14 mouse cellular contexts compared by ENCODE assay signal in genomic region chr10:19373797-19374196, GRCm38 (mm10). TPM values are rescaled to one million over a fixed set of nuclear protein-coding genes. Genes with fewer than 3 reads are reported as not detected.
DNase-seq lines count a peak whose midpoint lies in the region; ATAC-seq and TF ChIP-seq lines count a peak whose summit lies in the region.
"Had no signal": no experiment of that assay in that cellular context is flagged by ENCODE, and none has a peak within 500 bp of the region (broad histone marks: within the 10 kb centered on the region; RNA-seq: fewer than 3 reads in every experiment).

No protein-coding gene starts in this region.

- no peak for ATAC-seq in hindbrain, embryonic 12.5 days (ENCODE audit: low FRiP score)
- ATAC-seq in forebrain, postnatal 0 days, result peak; percentile 90

- TF ChIP-seq CTCF in cerebellum, adult 2 months (IDR thresholded peaks at IDR 0.05; ENCODE audit: borderline replicate concordance, insufficient read depth, low read depth, low read length), result no peak
- no peak for TF ChIP-seq CTCF in forebrain, postnatal 0 days (IDR thresholded peaks at IDR 0.05; ENCODE audit: low read depth)

- no peak overlapping the region for H3K27ac ChIP-seq in hindbrain, embryonic 10.5 days
- no peak overlapping the region for H3K27ac ChIP-seq in hindbrain, embryonic 12.5 days
- H3K27ac ChIP-seq in cerebellum, adult 2 months (ENCODE audit: insufficient read depth, low read length), result no peak overlapping the region
- H3K27ac ChIP-seq in forebrain, postnatal 0 days (ENCODE audit: low read depth, low read length), result no peak overlapping the region

- H3K9ac ChIP-seq in hindbrain, embryonic 12.5 days, result no peak overlapping the region
- no peak overlapping the region for H3K9ac ChIP-seq in forebrain, postnatal 0 days

- no peak for TF ChIP-seq POLR2A in cerebellum, adult 2 months (IDR thresholded peaks at IDR 0.05; ENCODE audit: borderline replicate concordance, insufficient read depth, low read length)

- no peaks in the 10 kb centered on the region; the same call in 1 of the 2 replicates for H3K9me3 ChIP-seq in hindbrain, embryonic 10.5 days
- H3K9me3 ChIP-seq in hindbrain, embryonic 12.5 days (replicated peaks), result peaks cover under 1% of the 10 kb centered on the region; the same call in 1 of the 2 replicates
- no peaks in the 10 kb centered on the region for H3K9me3 ChIP-seq in forebrain, postnatal 0 days (ENCODE audit: low read length)

- no peak overlapping the region for H3K4me2 ChIP-seq in hindbrain, embryonic 12.5 days (replicated peaks)
- H3K4me2 ChIP-seq in forebrain, postnatal 0 days (ENCODE audit: low read depth), result no peak overlapping the region
- H3K4me2 ChIP-seq: liver, embryonic 11.5 days had no signal

- peak; percentile 43 for DNase-seq in hindbrain, embryonic 10.5 days (ENCODE audit: low spot score)
- DNase-seq in cerebellum, adult 2 months, result peak; percentile 87 to 91
- peak; percentile 71 for DNase-seq in forebrain, postnatal 0 days
- peak; percentile 48 for DNase-seq in retina, embryonic 14.5 days (ENCODE audit: low spot score)
- no peak for DNase-seq in ovary, postnatal 14 days (ENCODE audit: low spot score)
- DNase-seq in kidney, postnatal 14 days, result no peak
- DNase-seq in gastrocnemius, adult 18-20 months (ENCODE audit: low spot score), result no peak
- DNase-seq: adrenal gland, postnatal 10 days; B cell, adult 2 months; kidney, adult 8-10 months had no signal

- H3K4me3 ChIP-seq in hindbrain, embryonic 10.5 days, result no peak overlapping the region
- no peak overlapping the region for H3K4me3 ChIP-seq in hindbrain, embryonic 12.5 days
- no peak overlapping the region for H3K4me3 ChIP-seq in cerebellum, adult 2 months (replicated peaks; ENCODE audit: insufficient read depth, low read depth, low read length)
- H3K4me3 ChIP-seq in forebrain, postnatal 0 days (ENCODE audit: low read depth, low read length), result no peak overlapping the region

- peaks cover 29% of the 10 kb centered on the region for H3K4me1 ChIP-seq in hindbrain, embryonic 10.5 days (replicated peaks)
- H3K4me1 ChIP-seq in hindbrain, embryonic 12.5 days, result peaks cover 10% of the 10 kb centered on the region
- H3K4me1 ChIP-seq in cerebellum, adult 2 months (ENCODE audit: control insufficient read depth, insufficient read depth, low read length), result peaks cover 5% of the 10 kb centered on the region; the same call in 1 of the 2 replicates
- H3K4me1 ChIP-seq in forebrain, postnatal 0 days (ENCODE audit: insufficient read depth), result no peaks in the 10 kb centered on the region

- H3K27me3 ChIP-seq in hindbrain, embryonic 10.5 days (ENCODE audit: insufficient read depth, poor library complexity, severe bottlenecking), result peaks cover 21% of the 10 kb centered on the region
- peaks cover 13% of the 10 kb centered on the region for H3K27me3 ChIP-seq in hindbrain, embryonic 12.5 days
- no peaks in the 10 kb centered on the region; the same call in 1 of the 2 replicates for H3K27me3 ChIP-seq in cerebellum, adult 2 months (ENCODE audit: control insufficient read depth, insufficient read depth, low read length)
- peaks cover 5% of the 10 kb centered on the region; the same call in 1 of the 2 replicates for H3K27me3 ChIP-seq in forebrain, postnatal 0 days (ENCODE audit: insufficient read depth, low read length)

- no peaks in the 10 kb centered on the region for H3K36me3 ChIP-seq in hindbrain, embryonic 10.5 days
- no peaks in the 10 kb centered on the region for H3K36me3 ChIP-seq in hindbrain, embryonic 12.5 days
- no peaks in the 10 kb centered on the region for H3K36me3 ChIP-seq in forebrain, postnatal 0 days (ENCODE audit: insufficient read depth)

- 44% methylated on average over 7 of the region's 7 CpGs for WGBS in hindbrain, embryonic 10.5 days
- WGBS in hindbrain, embryonic 12.5 days, result 40% methylated on average over 7 of the region's 7 CpGs
- 8% methylated on average over 7 of the region's 7 CpGs for WGBS in cerebellum, adult 2 months
- WGBS in forebrain, postnatal 0 days, result 25% methylated on average over 7 of the region's 7 CpGs

RNA-seq across cellular contexts. Expression of gene Olig3, which starts 17.5 kb away (rescaled TPM):
- polyA plus RNA-seq in hindbrain, embryonic 10.5 days (2016; fragmentation: Nextera tagmentation; extraction: Ambion mirVana), result 82.0 and 99.1 TPM in 2 replicates
- 40.8 and 46.1 TPM in 2 replicates for polyA plus RNA-seq in hindbrain, embryonic 12.5 days (2016; fragmentation: Nextera tagmentation; extraction: Ambion mirVana)
- 0.14 and 0.28 TPM in 2 replicates for polyA plus RNA-seq in cerebellum, adult 2 months (2012; rRNA removed)
- total RNA-seq in forebrain, postnatal 0 days (2014; rRNA removed), result 0.08 TPM in 1 of 2 replicates, not detected in the other
- 0.06 and 0.65 TPM in 2 replicates for polyA plus RNA-seq in forebrain, postnatal 0 days (2015; fragmentation: Nextera tagmentation; extraction: Ambion mirVana)
- not detected for total RNA-seq in gastrocnemius, adult 18-20 months (2021)
- total RNA-seq: adrenal gland, postnatal 10 days; left cerebral cortex, adult 18-20 months had no signal
- polyA plus RNA-seq: heart, embryonic 14.5 days; liver, embryonic 11.5 days had no signal

Comparison
In these comparisons a context has a peak if more than half of its experiments do, and no peak if none do; other contexts are left out.
1. DNase-seq: peak in hindbrain, embryonic 10.5 days (single experiment), cerebellum, adult 2 months (2 of 2), forebrain, postnatal 0 days (single experiment) and retina, embryonic 14.5 days (single experiment); none in ovary, postnatal 14 days (single experiment), kidney, postnatal 14 days (single experiment) and gastrocnemius, adult 18-20 months (single experiment).
2. RNA of gene Olig3, which starts 17.5 kb away (polyA plus RNA-seq): 82.0 to 99.1 TPM in hindbrain, embryonic 10.5 days and 40.8 to 46.1 TPM in hindbrain, embryonic 12.5 days; 0.06 to 0.65 TPM in forebrain, postnatal 0 days and 0.14 to 0.28 TPM in cerebellum, adult 2 months; every median in the first group is over 10 times any median in the second.